Mouse (Mus musculus): ENCODE measurements around the gene Slc12a5.

Gene Slc12a5

DNA sequence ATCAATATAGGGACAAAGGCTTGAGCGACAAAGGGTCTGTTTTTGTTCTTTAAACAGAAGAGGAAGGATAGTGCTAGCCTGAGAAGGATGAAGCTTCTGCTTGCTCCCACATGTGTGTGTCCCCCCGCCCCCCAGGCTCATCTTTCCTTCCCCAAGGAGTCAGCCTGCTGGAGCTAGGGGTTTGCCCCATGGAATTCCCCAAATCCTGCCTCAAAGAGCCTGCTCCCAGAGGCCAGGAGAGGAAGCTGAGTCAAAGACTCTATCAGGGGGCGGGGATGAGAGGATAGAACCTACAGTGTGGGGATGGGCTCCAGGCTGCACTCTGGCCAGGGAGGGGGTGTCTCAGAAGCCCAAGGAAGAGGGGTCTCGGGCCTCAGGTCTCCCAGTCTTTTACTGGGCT, 13.1 kb upstream of the Slc12a5 start:
- no peak for DNase-seq (ENCODE audit: low spot score in 2 of 2)

DNA sequence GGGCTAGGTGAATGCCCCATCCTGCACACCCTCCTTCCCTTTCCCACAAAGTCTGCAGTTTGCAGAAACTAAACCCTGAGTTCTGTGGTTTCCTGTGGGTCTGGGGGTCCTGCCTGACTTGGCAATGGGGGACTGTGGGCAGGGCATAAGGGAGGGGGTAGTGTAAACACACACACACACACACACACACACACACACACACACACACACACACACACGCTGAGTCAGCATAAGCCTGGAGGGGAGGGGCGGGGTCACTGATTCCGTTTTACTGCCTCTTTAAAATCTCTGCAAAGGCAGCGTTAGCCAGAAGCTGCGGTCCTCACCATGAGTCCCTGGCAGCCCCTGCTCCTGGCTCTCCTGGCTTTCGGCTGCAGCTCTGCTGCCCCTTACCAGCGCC, 12.7 kb upstream of the Slc12a5 start:
- no peak for DNase-seq (ENCODE audit: low spot score in 2 of 2)

- no peak for DNase-seq (ENCODE audit: low spot score in 2 of 2)
Measured at GRCm38 (mm10) chr2:164948962-164949361, 11.6 kb upstream of the Slc12a5 start.

GRCm38 (mm10) chr2:164950501-164950900, 10.1 kb upstream of the Slc12a5 start:
- no peak for DNase-seq (ENCODE audit: low spot score in 2 of 2)

DNA sequence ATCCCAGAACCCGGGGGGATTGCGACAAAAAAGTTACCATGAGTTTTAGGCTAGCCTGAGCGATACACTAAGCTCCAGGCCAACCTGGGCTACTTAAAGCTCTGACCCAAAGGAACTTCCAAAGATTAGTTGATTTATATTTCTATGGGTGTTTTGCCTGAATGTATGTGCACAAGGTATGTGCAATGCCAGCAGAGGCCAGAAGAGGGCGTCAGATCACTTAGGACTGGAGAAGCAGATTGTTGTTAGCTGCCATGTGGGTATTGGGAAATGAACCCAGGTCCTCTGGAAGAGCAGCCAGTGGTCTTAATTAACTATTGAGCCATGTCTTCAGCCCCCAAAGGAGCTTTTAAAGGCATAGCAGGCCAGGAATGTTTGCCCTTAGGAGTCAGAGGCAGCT, 8.9 kb upstream of the Slc12a5 start:
- DNase-seq (ENCODE audit: low spot score in 2 of 2): no peak

DNA sequence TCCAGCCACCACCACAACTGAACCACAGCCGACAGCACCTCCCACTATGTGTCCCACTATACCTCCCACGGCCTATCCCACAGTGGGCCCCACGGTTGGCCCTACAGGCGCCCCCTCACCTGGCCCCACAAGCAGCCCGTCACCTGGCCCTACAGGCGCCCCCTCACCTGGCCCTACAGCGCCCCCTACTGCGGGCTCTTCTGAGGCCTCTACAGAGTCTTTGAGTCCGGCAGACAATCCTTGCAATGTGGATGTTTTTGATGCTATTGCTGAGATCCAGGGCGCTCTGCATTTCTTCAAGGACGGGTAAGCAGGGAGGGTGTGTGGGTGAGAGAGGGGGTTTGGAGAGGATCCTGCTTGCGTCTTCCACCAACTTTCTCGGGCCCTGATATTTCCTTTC, 8.2 kb upstream of the Slc12a5 start:
- DNase-seq (ENCODE audit: low spot score in 2 of 2): no peak

- peak; percentile 40 to 63 for DNase-seq (ENCODE audit: low spot score in 2 of 2)
Measured at GRCm38 (mm10) chr2:164953224-164953623, 7.4 kb upstream of the Slc12a5 start.

DNA sequence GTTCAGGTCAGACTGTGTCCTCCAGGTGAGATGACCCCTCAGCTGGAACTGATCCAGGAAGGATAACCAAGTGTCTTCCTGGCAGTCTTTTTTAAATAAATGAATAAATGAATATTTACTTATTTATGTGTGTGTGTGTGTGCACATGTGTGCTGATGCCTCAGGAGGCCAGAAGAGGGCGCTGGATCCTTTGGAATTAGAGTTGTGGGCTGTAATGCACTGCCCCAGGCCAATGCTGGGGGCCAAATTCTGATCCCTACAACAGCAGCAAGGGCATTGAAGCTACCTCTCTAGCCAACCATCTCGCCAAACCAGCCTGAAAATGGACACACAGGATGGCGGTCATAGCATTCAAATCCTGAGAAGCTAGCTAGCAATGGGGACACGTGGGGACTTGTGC, 4.9 kb upstream of the Slc12a5 start:
- no peak for DNase-seq (ENCODE audit: low spot score in 2 of 2)

GRCm38 (mm10) chr2:164956195-164956594, 4.4 kb upstream of the Slc12a5 start:
- no peak for DNase-seq (ENCODE audit: low spot score in 2 of 2)

DNA sequence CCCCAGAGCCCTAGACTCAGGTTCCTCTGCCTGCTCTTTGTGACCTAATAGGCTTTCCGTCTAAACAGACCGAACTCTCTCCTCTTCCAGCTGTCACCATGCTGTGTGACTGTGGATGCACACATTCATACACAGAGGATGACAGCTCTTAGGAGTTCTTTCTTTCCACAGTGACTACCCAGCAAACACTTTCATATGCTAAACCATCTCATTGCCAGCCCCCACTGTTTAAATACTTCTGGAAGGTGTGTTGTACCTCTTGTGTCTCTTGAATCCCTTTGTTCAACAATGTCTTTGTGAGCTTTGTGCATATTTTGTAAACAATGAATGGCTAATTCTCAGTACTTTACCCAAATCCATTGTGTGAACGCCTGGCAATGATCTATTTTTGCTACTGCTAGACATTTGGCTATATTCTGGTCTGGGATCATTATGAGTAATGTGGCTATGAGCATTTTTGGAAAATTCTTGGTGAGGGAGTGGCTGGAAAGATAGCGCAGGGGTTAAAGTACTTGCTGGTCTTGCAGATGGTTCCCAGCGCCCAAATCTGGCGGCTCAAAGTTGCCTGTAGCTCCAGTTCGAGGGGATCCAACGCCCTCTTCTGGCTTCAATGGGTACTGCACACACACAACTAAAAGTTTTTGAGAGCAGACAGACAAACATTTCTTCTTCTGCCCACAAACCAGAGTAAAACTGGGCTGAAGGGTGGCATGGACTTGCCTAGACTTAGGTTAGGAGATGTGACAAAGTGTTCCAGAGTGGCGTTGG, 2.9 kb upstream of the Slc12a5 start:
- DNase-seq (ENCODE audit: low spot score in 2 of 2): no peak

DNA sequence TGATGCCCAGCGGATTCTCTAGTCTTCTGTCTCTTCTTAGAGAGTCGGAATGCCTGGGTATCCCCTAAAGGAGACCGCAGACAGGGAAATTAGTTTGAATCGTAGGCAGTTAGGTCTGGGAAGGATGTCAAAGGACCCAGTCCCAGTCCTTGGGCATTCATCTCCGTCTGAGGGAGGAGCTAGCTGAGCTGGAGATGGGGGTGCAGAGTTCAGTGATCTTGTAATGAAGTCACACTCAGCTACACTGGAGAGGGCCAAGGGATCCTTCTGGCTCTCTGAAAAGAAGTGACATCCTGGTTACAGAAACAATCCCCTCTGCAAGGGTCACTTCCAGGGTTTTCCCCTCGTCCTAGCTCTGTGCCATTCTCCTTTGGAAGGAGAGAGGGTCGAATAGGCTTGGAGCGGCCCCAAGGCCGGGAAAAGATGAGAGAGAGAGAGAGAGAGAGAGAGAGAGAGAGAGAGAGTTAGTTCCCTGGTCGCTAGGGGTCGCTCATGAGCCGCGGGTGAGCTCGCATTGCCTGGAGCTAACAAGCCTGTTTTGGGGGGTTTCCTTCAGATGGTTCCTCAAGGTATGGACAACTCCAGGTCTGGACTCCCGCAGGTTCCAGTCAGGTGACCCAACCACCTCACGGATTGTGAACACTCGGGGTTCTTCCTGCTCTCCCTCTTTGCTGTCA, 1.0 kb downstream of the Slc12a5 start:
- DNase-seq (ENCODE audit: low spot score in 2 of 2): peak in 1 of 2 experiments; percentile 51

DNA sequence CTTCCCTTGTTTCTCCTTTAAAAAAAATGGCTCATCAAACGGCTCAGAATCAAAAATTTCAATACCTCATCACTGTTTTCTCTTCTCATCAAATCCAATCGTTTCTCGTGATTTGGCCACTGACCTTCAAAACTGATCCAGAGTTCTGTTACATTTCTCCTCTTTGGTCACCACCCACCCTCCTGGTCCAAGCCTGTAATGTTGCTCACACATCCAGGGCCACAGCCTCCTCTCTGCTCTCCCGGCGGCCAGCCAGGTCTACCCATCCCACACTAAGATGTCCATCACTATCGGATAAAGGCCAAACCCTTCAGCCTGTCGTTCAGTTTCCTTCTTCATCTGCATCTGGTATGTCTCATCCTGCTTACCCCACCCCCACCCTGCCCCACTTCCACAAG, 1.6 kb downstream of the Slc12a5 start:
- DNase-seq (ENCODE audit: low spot score in 2 of 2): no peak

GRCm38 (mm10) chr2:164964242-164964894, 3.8 kb downstream of the Slc12a5 start:
- no peak for DNase-seq (ENCODE audit: low spot score in 2 of 2)

DNA sequence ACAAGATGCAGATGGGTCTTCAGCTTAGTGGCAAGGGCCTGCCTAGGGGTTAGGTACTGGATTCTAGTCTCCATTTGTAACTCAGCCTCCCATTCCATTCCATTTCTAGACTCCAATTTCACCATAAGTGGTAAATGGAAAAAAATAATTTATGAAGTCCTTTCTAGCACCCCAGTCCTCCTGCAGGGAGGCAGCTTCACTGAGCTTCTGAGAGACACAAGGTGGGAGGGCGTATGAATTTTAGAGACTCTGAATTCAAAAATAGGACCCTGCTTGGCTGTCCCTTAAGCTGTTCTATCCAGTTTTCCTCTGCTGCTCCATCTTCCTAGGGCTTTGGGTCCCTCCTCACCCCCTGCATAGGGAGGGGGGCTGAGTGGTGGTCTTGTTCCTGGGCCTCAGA, 4.4 kb downstream of the Slc12a5 start:
- DNase-seq (ENCODE audit: low spot score in 2 of 2): no peak

- no peak for DNase-seq (ENCODE audit: low spot score in 2 of 2)
Measured at GRCm38 (mm10) chr2:164966381-164966780, 5.8 kb downstream of the Slc12a5 start.

DNA sequence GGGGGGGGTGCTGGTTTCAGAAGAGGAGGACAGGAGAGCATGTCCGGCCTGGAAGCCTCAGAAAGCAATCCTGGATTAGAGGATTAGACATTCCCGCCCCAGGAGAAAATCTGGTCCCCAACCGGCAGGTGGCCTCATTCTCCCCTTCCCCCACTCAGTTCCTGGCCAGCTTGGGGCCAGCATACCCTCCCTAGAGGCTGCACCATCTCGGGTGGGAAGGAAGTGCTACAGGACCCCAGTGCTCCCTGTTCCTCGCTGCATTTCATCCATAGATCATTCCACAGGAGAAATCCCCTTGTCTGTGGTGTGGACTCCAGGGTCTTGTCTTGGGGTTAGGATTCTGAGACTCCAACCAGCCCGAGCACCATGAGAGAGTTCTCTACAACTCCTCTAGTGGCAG, 6.6 kb downstream of the Slc12a5 start:
- DNase-seq (ENCODE audit: low spot score in 2 of 2): no peak

DNA sequence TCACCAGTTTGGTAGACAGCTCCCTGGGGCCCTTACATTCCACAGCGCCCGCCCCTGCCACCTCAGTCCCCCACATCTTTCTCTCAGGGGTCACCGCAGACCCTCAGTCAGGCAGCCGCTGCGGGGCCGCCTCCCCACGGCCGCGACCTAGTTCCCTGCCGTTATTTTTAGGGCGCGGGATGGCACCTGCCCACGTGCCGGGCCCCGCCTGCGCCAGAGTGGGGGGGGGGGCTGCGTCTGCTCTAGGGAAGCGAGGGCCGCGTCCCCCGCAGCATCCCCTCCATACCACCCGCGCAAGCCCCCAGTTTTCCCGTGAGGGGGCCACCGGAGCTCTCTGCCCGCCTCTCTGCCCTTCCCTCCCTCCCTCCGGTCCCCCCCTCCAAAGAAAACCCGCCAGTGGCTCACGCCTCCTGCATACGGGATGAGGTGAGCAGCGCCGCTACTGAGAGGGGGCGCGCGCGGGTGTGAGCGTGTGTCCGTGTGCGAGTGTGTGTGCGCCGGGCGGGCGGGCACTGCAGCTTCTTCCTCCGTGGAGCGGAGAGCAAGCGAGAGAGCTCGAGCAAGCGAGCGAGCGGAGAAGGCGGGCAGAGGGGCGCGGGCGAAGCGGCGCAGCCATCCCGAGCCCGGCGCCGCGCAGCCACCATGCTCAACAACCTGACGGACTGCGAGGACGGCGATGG, 7.3 kb downstream of the Slc12a5 start:
- no peak for DNase-seq (ENCODE audit: low spot score in 2 of 2)

GRCm38 (mm10) chr2:164968451-164968851, 7.8 kb downstream of the Slc12a5 start:
- peak; percentile 16 to 71 for DNase-seq (ENCODE audit: low spot score in 2 of 2)

DNA sequence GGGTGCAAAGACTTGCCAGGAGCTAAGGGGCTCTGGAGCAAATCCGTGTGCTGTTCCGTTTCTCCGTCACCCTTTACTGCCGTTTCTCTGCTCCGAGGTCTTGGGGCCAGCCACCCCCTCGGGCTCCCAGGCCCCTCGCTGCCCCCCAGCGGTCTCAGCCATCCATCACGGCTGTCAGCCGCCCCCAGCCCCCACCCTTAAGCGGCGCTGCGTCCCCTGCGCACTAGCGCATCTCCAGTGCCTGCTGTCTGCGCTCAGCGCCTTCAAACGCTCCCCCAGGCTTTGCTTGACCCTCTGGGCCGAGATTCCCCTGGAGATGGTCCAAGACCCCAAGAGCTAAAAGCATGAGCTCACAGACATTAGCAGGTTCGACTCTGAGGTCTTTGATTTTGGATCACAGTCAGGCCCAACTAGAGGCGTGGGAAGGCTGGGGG, 8.8 kb downstream of the Slc12a5 start:
- DNase-seq (ENCODE audit: low spot score in 2 of 2): no peak

DNA sequence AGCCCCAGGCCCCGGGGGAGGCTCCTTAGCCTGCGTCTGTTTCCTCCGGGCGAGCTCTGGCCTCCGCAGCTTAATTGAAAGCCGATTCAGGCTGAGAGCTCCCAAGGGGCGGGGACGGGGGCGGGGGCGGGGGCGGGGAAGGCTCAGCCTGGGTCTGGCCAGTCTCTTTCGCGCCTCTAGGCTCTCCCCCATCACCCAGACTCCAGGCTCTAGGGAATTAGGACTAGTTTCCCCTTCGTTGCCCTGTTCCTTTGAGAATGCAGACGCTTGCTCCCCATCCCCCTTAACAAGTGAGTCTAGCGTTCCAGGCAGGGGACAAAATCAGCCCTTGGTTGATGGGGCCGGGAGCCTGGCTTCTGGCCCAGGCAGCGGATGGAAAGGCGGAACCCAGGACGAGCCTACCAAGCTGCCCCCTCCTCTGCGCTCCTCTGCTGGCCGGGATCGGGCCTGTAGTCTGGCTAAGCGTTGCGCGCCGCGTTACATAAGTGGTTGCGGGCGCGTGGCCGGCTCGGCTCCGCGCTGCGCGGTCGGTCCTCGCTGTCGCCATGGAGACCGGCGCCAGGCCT, 10.1 kb downstream of the Slc12a5 start:
- no peak for DNase-seq (ENCODE audit: low spot score in 2 of 2)

GRCm38 (mm10) chr2:164972646-164973045, 12.0 kb downstream of the Slc12a5 start:
- DNase-seq (ENCODE audit: low spot score in 2 of 2): no peak

GRCm38 (mm10) chr2:164975611-164976010, 15.0 kb downstream of the Slc12a5 start:
- no peak for DNase-seq (ENCODE audit: low spot score in 2 of 2)

Measured in urinary bladder, adult 18-20 months (tissue).